Mouse (Mus musculus) adrenal gland, postnatal 10 days (tissue): ENCODE data around the gene Bri3. TPM values are rescaled to one million over a fixed set of nuclear protein-coding genes. Genes with fewer than 3 reads are reported as not detected.
A peak's percentile ranks its signal among the peaks of the same experiment; 100 is the strongest.

Source experiments
- DNase-seq: peaks from one replicate; pipeline ENCODE4 v3.0.0; 2021; ENCODE audit warnings: mixed read lengths
- total RNA-seq, 2 experiments: library from RNA; stranded (reverse); gene quantifications; 2 replicates each; pipeline ENCODE4 v1.2.3; 2021

Gene Bri3
- total RNA-seq, 2 experiments from 2014 or later, result 116 to 124 TPM

GRCm38 (mm10) chr5:144234222-144234621, 10.0 kb upstream of the Bri3 start:
- DNase-seq, result no peak

DNA sequence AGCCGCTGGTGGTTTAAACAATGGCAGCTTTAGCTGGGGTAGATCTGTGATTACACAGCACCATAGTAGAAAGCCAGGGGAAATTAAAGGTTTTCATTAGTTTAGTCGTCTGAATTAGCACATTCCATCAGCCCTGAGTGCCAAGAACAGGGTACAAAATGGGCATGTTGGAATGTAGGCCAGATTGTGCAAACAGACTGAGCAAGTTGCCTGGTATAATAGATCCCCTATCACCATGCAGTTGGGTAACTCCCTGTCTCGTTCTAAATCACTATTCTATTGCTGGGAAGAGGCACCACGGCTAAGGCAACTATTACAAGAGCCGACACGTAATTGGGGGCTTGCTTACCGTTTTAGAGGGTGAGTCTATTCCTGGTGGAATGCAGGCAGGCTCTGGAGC, 9.5 kb upstream of the Bri3 start:
- no peak for DNase-seq

GRCm38 (mm10) chr5:144238969-144239368, 5.3 kb upstream of the Bri3 start:
- DNase-seq, result no peak

GRCm38 (mm10) chr5:144245592-144245991, 1.4 kb downstream of the Bri3 start:
- no peak for DNase-seq

DNA sequence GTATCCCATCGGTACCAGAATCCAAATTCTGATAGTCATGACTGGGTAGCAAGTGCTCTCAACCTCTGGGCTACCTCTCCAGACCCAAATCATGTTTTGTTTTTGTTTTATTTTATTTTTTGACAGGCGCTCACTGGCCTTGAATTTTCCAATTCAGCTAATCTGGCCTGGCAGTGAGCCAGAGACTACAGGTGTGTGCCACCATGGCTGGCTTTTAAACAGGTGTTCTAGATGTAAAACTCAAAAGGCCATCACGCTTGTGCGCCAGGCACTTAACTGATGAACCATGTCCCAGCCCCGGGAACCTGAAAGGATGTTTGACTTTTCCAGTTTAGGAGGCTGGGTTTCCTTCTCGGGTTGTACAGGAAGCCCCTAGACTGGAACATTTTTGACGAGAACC, 2.4 kb downstream of the Bri3 start:
- DNase-seq, result no peak

GRCm38 (mm10) chr5:144247307-144247706, 3.1 kb downstream of the Bri3 start:
- no peak for DNase-seq

- DNase-seq, result peak; percentile 37
Observed at GRCm38 (mm10) chr5:144247906-144248585, 3.8 kb downstream of the Bri3 start.

DNA sequence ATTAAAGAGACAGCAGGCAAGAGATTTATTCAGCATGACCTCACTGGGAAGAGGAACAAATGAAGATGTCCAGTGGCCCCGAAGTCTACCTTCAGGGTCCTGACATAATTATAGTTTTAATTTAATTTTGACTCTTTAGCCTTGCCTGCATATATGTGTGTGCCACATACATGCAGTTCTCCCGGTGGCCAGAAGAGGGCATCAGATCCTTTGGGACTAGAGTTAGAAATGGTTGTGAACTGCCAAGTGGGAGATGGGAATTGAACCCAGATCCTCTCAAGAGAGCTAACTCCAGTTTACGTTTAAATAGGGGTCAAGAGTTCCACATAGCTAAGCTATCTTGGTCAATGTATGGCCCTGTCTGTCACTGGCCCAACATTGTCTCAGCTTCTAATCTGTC, 5.6 kb downstream of the Bri3 start:
- DNase-seq, result no peak

DNA sequence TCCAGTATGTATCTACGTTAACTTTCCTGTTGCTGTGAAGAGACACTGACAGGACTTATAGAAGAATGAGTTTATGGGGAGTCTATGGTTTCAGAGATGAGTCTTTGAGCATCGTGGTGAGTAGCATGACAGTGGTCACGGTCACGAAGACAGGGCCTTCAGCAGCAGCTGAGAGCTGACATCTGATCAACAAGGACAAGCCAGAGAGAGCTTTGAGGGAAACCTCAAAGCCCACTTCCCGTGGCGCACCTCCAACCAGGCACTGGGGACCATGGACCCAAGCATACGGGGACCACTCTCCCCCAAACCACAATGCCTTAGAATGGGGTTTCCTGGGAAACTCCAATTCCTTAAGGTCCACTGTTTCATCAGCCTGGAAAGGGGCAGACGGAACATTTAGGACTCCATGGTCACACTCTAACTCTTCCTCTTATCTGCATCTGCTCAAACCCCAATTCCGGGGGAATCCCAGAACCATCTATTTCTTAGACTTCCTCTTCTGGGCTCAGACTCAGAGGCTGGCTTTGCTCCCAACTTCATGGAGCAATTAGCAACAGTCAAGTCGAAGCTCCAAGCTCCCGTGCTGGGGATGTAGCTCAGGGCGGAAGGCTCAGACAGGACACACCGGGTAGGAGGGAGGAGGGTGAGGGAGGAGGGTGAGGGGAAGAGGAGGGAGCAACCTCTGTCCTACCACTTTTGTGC, 7.8 kb downstream of the Bri3 start:
- no peak for DNase-seq

DNA sequence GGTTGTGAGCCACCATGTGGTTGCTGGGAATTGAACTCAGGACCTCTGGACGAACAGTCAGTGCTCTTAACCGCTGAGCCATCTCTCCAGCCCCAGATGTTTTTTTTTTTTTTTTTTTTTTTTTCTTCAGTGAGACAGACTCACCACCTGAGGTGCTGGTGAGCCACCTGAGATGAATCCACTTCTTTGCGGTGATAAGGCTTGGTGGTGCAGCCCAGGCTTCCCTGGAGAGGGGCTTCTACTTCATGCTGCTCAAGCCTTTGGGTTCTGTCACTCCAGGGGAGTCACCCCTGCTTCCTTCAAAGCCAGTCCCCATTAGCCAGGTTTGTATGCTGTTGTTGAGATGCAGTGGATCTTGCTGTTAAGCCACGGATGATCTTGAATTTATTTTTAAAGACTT, 9.0 kb downstream of the Bri3 start:
- no peak for DNase-seq

- peak; percentile 86 for DNase-seq
Observed at GRCm38 (mm10) chr5:144254122-144254810, 10.0 kb downstream of the Bri3 start.

DNA sequence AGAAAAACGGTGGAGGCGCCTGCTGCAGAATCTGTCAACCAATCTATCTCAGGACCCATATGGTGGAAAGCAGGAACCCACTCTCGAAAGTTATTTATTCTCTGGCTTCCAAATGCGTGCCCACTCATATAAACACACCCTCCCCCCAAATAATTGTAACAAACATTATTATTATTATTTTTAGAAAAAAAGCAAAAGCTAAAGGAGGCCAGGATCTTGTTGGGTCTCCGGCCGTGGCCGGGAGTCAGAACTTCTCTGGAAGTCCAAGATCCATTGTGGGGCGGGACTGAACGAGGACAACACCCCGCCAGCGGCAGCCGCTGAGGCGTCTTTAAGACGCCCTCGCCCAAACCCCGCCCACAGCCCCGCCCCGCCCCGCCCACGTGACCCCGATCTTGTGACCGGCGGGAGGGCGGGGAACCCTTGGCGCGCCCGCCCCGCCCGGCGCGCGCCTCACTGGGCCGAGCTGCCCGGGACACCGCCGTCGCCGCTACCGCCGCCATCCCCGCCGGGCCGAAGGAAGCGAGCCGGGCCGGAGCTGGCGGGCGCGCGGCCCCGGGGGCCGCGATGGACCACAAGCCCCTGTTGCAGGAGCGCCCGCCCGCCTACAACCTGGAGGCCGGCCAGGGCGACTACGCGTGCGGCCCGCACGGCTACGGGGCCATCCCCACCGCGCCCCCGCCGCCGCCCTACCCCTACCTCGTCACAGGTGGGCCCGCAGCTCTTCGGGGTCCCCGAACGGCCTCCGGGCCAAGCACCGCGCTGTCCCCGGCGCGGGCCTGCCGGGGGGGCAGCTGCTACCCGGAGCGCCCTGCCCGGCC, 10.8 kb downstream of the Bri3 start:
- peak; percentile 93 for DNase-seq

GRCm38 (mm10) chr5:144255632-144256540, 11.6 kb downstream of the Bri3 start:
- peak; percentile 70 for DNase-seq

- peak; percentile 49 for DNase-seq
Observed at GRCm38 (mm10) chr5:144256541-144256870, 12.3 kb downstream of the Bri3 start.

- DNase-seq, result no peak
Observed at GRCm38 (mm10) chr5:144256888-144257287, 12.7 kb downstream of the Bri3 start.

GRCm38 (mm10) chr5:144257451-144258110, 13.3 kb downstream of the Bri3 start:
- peak; percentile 51 for DNase-seq

DNA sequence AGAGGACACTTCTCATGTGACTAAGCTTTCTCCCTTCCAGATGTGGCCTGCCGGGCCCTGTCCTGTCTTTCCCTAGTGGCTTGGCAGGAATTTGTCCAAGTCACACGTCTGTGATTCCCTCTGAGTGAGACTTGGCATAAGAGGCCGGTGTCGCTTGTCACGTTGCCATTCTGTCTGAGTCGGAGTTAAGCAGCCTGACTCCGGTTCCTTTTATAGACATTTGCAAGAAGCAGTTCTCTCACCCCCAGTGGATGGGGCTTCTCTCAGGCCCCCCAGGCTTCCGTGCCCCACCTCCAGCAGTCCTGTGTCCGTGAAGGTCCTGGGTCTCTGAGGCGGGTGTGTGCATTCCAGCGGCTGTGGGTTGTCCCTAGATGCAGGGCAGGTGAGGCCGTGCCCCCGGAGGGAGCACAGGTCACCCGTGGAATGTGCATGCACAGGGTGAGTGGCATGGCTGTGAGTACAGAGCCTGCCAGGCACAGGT, 13.9 kb downstream of the Bri3 start:
- peak; percentile 83 for DNase-seq

DNA sequence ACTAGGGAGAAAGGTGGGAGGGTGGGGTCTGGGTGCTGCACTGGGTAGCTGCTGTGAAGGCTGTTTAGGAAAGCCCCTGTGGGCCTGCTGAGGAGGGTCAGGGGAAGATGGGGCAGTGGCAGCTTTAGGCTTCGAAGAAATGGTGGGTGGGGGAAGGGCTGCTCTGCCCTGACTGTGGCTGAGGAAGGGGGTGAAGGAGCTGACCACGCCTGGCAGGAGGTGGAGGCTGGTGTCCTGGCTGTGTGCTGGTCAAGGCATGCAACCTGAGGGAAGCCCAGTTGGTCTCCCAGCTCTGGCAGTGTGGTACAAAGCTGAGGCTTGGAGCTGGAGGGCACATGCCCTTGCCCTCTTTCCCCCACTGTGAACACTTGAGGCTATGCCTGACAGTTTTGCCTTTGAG, 14.4 kb downstream of the Bri3 start:
- no peak for DNase-seq

DNA sequence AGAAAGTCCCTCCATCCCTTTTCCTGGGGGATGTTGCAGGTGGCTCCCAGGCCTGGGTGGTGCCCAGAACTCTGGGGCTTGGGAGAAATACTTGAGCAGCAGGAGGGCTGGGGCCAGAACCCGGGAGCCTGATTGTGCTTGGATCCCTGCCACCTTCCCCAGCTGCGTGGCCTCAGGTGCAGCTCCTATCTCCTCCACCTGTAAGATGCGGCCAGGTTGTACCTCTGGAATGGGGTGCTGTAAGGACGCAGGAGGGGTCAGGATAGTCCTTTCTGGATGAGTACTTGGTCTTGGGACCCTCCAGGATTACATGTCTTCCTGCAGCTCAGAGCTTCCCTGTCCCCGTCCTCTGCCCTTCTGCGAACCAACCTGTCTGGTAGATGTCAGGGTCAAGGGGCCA, 15.0 kb downstream of the Bri3 start:
- no peak for DNase-seq

DNA sequence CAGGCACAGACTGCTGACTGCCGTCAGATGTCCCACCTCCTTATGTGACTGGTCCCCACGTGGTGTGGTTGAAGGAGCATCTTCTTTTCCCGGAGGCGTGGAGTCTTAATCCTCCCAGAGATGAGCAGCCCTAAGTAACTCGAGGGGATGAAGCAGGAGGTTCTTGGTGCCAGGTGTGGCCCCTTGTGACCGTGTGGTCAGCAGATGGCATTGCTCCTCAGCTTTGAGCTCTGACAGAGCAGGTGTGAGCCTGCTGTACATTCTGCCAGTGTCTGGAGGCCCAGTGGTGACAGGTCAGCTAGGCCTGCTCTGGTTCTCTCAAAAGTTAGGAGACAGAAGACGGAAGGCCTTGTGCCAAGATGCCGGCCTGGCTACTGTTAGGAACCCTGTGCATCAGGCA, 16.2 kb downstream of the Bri3 start:
- no peak for DNase-seq

- no peak for DNase-seq
Observed at GRCm38 (mm10) chr5:144261309-144261708, 17.1 kb downstream of the Bri3 start.
